In the genomic region with DNA sequence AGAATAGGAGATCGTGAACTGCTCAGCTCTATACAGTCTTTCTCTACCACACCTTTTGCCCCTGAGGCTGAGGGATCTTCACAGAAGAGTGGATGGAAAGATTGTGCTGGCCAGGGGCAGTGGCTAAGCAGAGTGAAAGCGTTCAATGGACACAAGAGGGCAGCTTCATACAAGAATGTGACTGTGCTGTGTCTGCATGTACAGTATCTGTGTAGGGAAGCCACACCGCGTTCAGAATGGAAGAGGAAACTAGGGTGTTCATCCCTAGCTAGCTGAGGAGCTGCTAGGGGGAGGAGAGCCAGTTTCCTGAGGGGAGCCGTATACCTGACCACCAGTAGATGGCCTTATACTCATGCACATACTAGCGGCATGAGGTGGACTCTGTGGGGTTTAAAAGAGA, we compare ENCODE assay signal across 9 mouse cellular contexts. TPM values are rescaled to one million over a fixed set of nuclear protein-coding genes. Genes with fewer than 3 reads are reported as not detected.
DNase-seq lines count a peak whose midpoint lies in the region; ATAC-seq and TF ChIP-seq lines count a peak whose summit lies in the region.
"Had no signal": no experiment of that assay in that cellular context is flagged by ENCODE, and none has a peak within 500 bp of the region (broad histone marks: within the 10 kb centered on the region; RNA-seq: fewer than 3 reads in every experiment).

No protein-coding gene starts in this region.

- 49% methylated on average over 6 of the region's 6 CpGs for WGBS in cerebellum, adult 2 months
- 53% methylated on average over 6 of the region's 6 CpGs for WGBS in kidney, embryonic 15.5 days
- WGBS in stomach, embryonic 15.5 days: 57% methylated on average over 6 of the region's 6 CpGs

- no peaks in the 10 kb centered on the region for H3K27me3 ChIP-seq in cerebellum, adult 2 months (ENCODE audit: control insufficient read depth, insufficient read depth, low read length)
- H3K27me3 ChIP-seq in kidney, embryonic 15.5 days: no peaks in the 10 kb centered on the region
- no peaks in the 10 kb centered on the region for H3K27me3 ChIP-seq in stomach, embryonic 15.5 days (replicated peaks)

- no peaks in the 10 kb centered on the region for H3K4me1 ChIP-seq in cerebellum, adult 2 months (ENCODE audit: control insufficient read depth, insufficient read depth, low read length)
- no peaks in the 10 kb centered on the region for H3K4me1 ChIP-seq in kidney, embryonic 15.5 days
- no peaks in the 10 kb centered on the region for H3K4me1 ChIP-seq in stomach, embryonic 15.5 days

- peaks cover 6% of the 10 kb centered on the region; the same call in 1 of the 2 replicates for H3K36me3 ChIP-seq in kidney, embryonic 15.5 days
- no peaks in the 10 kb centered on the region for H3K36me3 ChIP-seq in stomach, embryonic 15.5 days

- 0 out of 2 replicates have a peak, but pooled peaks have one; percentile 4 for TF ChIP-seq CTCF in cerebellum, adult 2 months (IDR thresholded peaks at IDR 0.05; ENCODE audit: borderline replicate concordance, insufficient read depth, low read depth, low read length)

- H3K27ac ChIP-seq in cerebellum, adult 2 months (ENCODE audit: insufficient read depth, low read length): no peak overlapping the region
- no peak overlapping the region for H3K27ac ChIP-seq in kidney, embryonic 15.5 days
- H3K27ac ChIP-seq in stomach, embryonic 15.5 days: no peak overlapping the region

- no peak overlapping the region for H3K9ac ChIP-seq in kidney, embryonic 15.5 days
- H3K9ac ChIP-seq in stomach, embryonic 15.5 days: no peak overlapping the region

- ATAC-seq in kidney, embryonic 15.5 days (replicated peaks; ENCODE audit: low FRiP score): 0 out of 2 replicates have a peak, but pooled peaks have one; percentile 52
- peak; percentile 56; the same call in 1 of the 2 replicates for ATAC-seq in stomach, embryonic 15.5 days (ENCODE audit: insufficient read depth, low FRiP score, low read depth)

- H3K4me2 ChIP-seq in kidney, embryonic 15.5 days: no peak overlapping the region
- H3K4me2 ChIP-seq in stomach, embryonic 15.5 days: no peak overlapping the region

- no peaks in the 10 kb centered on the region for H3K9me3 ChIP-seq in kidney, embryonic 15.5 days (replicated peaks)
- no peaks in the 10 kb centered on the region for H3K9me3 ChIP-seq in stomach, embryonic 15.5 days

- TF ChIP-seq POLR2A in cerebellum, adult 2 months (IDR thresholded peaks at IDR 0.05; ENCODE audit: borderline replicate concordance, insufficient read depth, low read length): no peak

- no peak for DNase-seq in cerebellum, adult 2 months
- no peak for DNase-seq in cerebellum, adult 9-11 months
- no peak for DNase-seq in kidney, adult 11 months
- peak; percentile 59 to 67 for DNase-seq in right cerebral cortex, postnatal 10 days (ENCODE audit: low spot score in 2 of 2)
- no peak for DNase-seq in right cerebral cortex, postnatal 36 days (ENCODE audit: low spot score in 2 of 2)
- no peak for DNase-seq in frontal cortex, adult 2 months (ENCODE audit: extremely low spot score in 1 of 2, low spot score in 1 of 2)

- no peak overlapping the region for H3K4me3 ChIP-seq in cerebellum, adult 2 months (replicated peaks; ENCODE audit: insufficient read depth, low read depth, low read length)
- H3K4me3 ChIP-seq in kidney, embryonic 15.5 days (replicated peaks): no peak overlapping the region
- H3K4me3 ChIP-seq in stomach, embryonic 15.5 days (replicated peaks): no peak overlapping the region
- H3K4me3 ChIP-seq: erythroblast, embryonic 14.5 days had no signal

RNA-seq across cellular contexts. Expression of gene 1700001L19Rik, which starts 25.6 kb away (rescaled TPM):
- 2.8 and 3.3 TPM in 2 replicates for polyA plus RNA-seq in cerebellum, adult 2 months (2012; rRNA removed)
- 0.27 and 0.90 TPM in 2 replicates for polyA plus RNA-seq in kidney, embryonic 15.5 days (2015; fragmentation: Nextera tagmentation; extraction: Ambion mirVana)
- polyA plus RNA-seq in stomach, embryonic 15.5 days (2015; fragmentation: Nextera tagmentation; extraction: Ambion mirVana): 0.13 and 0.21 TPM in 2 replicates
- polyA plus RNA-seq in frontal cortex, adult 2 months (2012; rRNA removed): 14.6 and 20.3 TPM in 2 replicates
- polyA plus RNA-seq: erythroblast, embryonic 14.5 days had no signal

RNA-seq across cellular contexts. Expression of gene Fastkd3, which starts 40.8 kb away (rescaled TPM):
- 19.5 and 19.6 TPM in 2 replicates for polyA plus RNA-seq in cerebellum, adult 2 months (2012; rRNA removed)
- polyA plus RNA-seq in kidney, embryonic 15.5 days (2015; fragmentation: Nextera tagmentation; extraction: Ambion mirVana): 33.1 and 36.9 TPM in 2 replicates
- 28.4 TPM in 2 replicates for polyA plus RNA-seq in stomach, embryonic 15.5 days (2015; fragmentation: Nextera tagmentation; extraction: Ambion mirVana)
- polyA plus RNA-seq in frontal cortex, adult 2 months (2012; rRNA removed): 15.6 and 20.3 TPM in 2 replicates

RNA-seq across cellular contexts. Expression of gene Mtrr, which starts 40.8 kb away (rescaled TPM):
- 12.5 and 13.6 TPM in 2 replicates for polyA plus RNA-seq in cerebellum, adult 2 months (2012; rRNA removed)
- polyA plus RNA-seq in kidney, embryonic 15.5 days (2015; fragmentation: Nextera tagmentation; extraction: Ambion mirVana): 21.7 and 22.7 TPM in 2 replicates
- 17.2 and 20.5 TPM in 2 replicates for polyA plus RNA-seq in stomach, embryonic 15.5 days (2015; fragmentation: Nextera tagmentation; extraction: Ambion mirVana)
- polyA plus RNA-seq in frontal cortex, adult 2 months (2012; rRNA removed): 9.3 and 11.7 TPM in 2 replicates

Comparison
In these comparisons a context has a peak if more than half of its experiments do, and no peak if none do; other contexts are left out.
1. DNase-seq: peak in right cerebral cortex, postnatal 10 days (2 of 2); none in cerebellum, adult 2 months (0 of 2), cerebellum, adult 9-11 months (single experiment), kidney, adult 11 months (single experiment), right cerebral cortex, postnatal 36 days (0 of 2) and frontal cortex, adult 2 months (0 of 2).